Mouse (Mus musculus) midbrain, embryonic 15.5 days (tissue): Measurements from ENCODE around the gene Pced1b. TPM values are rescaled to one million over a fixed set of nuclear protein-coding genes. Genes with fewer than 3 reads are reported as not detected.

ENCODE experiments used
- ATAC-seq: fragments of 200-750 bp; cut with Nextera tagmentation; replicated peaks from 2 replicates; pipeline ENCODE4 v1.8.0; 2017; ENCODE audit warnings: moderate TSS enrichment
- H3K27ac ChIP-seq: fragments of 300-500 bp; sonication (generic); 2 replicates; pipeline ENCODE4 v1.5.1; 2015; ENCODE audit warnings: mild to moderate bottlenecking, inconsistent platforms
- H3K27me3 ChIP-seq: fragments of 300-500 bp; sonication (generic); replicated peaks from 2 replicates; pipeline ENCODE4 v1.6.1; 2015; ENCODE audit warnings: inconsistent platforms
- H3K36me3 ChIP-seq: fragments of 300-500 bp; sonication (generic); replicated peaks from 2 replicates; pipeline ENCODE4 v1.6.1; 2015; ENCODE audit warnings: inconsistent platforms
- H3K4me1 ChIP-seq: fragments of 300-500 bp; sonication (generic); 2 replicates; pipeline ENCODE4 v1.6.1; 2015; ENCODE audit warnings: inconsistent platforms
- H3K4me2 ChIP-seq: fragments of 300-500 bp; sonication (generic); 2 replicates; pipeline ENCODE4 v1.6.1; 2015; ENCODE audit warnings: inconsistent platforms, mild to moderate bottlenecking, moderate library complexity
- H3K4me3 ChIP-seq: fragments of 300-500 bp; sonication (generic); 2 replicates; pipeline ENCODE4 v1.5.1; 2015; ENCODE audit warnings: mild to moderate bottlenecking, inconsistent platforms
- H3K9ac ChIP-seq: fragments of 300-500 bp; sonication (generic); 2 replicates; pipeline ENCODE4 v1.6.1; 2015; ENCODE audit warnings: mild to moderate bottlenecking, inconsistent platforms
- H3K9me3 ChIP-seq: fragments of 300-500 bp; sonication (generic); 2 replicates; pipeline ENCODE4 v1.6.1; 2016; ENCODE audit warnings: inconsistent platforms
- WGBS: fragments of 180-500 bp; shearing (Covaris S2); methylation state at CpG from one replicate; pipeline ENCODE4 v1.1.7; 2015; ENCODE audit warnings: mixed read lengths; 5-methylcytosine and 5-hydroxymethylcytosine counted together
- polyA plus RNA-seq: library from polyadenylated mRNA; unstranded; fragments of >200 nt; fragmentation: Nextera tagmentation; extraction: Ambion mirVana; gene quantifications from 2 replicates; pipeline ENCODE4 v1.2.1, GENCODE M21; 2015

The Pced1b gene
- polyA plus RNA-seq, 1 experiment from 2014 or later: 6.2 TPM

- H3K4me3 ChIP-seq: no peak overlapping the region
- H3K4me1 ChIP-seq: no peaks in the 10 kb centered on the region
- no peak for ATAC-seq
- no peak overlapping the region for H3K27ac ChIP-seq
- H3K36me3 ChIP-seq: no peaks in the 10 kb centered on the region
- H3K9me3 ChIP-seq: no peaks in the 10 kb centered on the region
- 68% methylated on average over 7 of the region's 7 CpGs for WGBS
- no peak overlapping the region for H3K9ac ChIP-seq
- no peak overlapping the region for H3K4me2 ChIP-seq
- H3K27me3 ChIP-seq: no peaks in the 10 kb centered on the region
Observed at GRCm38 (mm10) chr15:97424375-97424774, 177.5 kb downstream of the Pced1b start.

GRCm38 (mm10) chr15:97424961-97425360 is 178.1 kb downstream of the Pced1b start:
- WGBS: 86% methylated on average over 3 of the region's 3 CpGs
- H3K9me3 ChIP-seq: no peaks in the 10 kb centered on the region
- H3K27ac ChIP-seq: no peak overlapping the region
- no peak overlapping the region for H3K4me3 ChIP-seq
- no peaks in the 10 kb centered on the region for H3K36me3 ChIP-seq
- H3K9ac ChIP-seq: no peak overlapping the region
- no peaks in the 10 kb centered on the region for H3K27me3 ChIP-seq
- H3K4me1 ChIP-seq: no peaks in the 10 kb centered on the region
- ATAC-seq: no peak
- no peak overlapping the region for H3K4me2 ChIP-seq

- H3K9ac ChIP-seq: no peak overlapping the region
- no peak overlapping the region for H3K4me2 ChIP-seq
- no peaks in the 10 kb centered on the region for H3K4me1 ChIP-seq
- WGBS: 87% methylated on average over 12 of the region's 12 CpGs
- no peak for ATAC-seq
- no peaks in the 10 kb centered on the region for H3K27me3 ChIP-seq
- no peaks in the 10 kb centered on the region for H3K36me3 ChIP-seq
- H3K27ac ChIP-seq: no peak overlapping the region
- H3K9me3 ChIP-seq: no peaks in the 10 kb centered on the region
- no peak overlapping the region for H3K4me3 ChIP-seq
Observed at GRCm38 (mm10) chr15:97429201-97429900, 182.4 kb downstream of the Pced1b start.

GRCm38 (mm10) chr15:97431533-97431932 is 184.6 kb downstream of the Pced1b start:
- Histone ChIP-seq H3K4me3 (no peak overlapping the region), H3K9me3 (no peaks in the 10 kb centered on the region), H3K27me3 (no peaks in the 10 kb centered on the region), H3K4me1 (no peaks in the 10 kb centered on the region), H3K36me3 (no peaks in the 10 kb centered on the region), H3K4me2 (no peak overlapping the region), H3K9ac (no peak overlapping the region), H3K27ac (no peak overlapping the region)
- no peak for ATAC-seq
- WGBS: 92% methylated on average over 6 of the region's 6 CpGs

GRCm38 (mm10) chr15:97432221-97432620 is 185.3 kb downstream of the Pced1b start:
- Histone ChIP-seq H3K4me2 (no peak overlapping the region), H3K27ac (no peak overlapping the region), H3K9me3 (no peaks in the 10 kb centered on the region), H3K4me3 (no peak overlapping the region), H3K36me3 (no peaks in the 10 kb centered on the region), H3K27me3 (no peaks in the 10 kb centered on the region), H3K9ac (no peak overlapping the region), H3K4me1 (no peaks in the 10 kb centered on the region)
- no peak for ATAC-seq
- 79% methylated on average over 4 of the region's 4 CpGs for WGBS

Other genes with a start within 250 kb of the Pced1b start
- gene Slc38a4, start 191.2 kb upstream of the Pced1b start, polyA plus RNA-seq: 4.1 TPM in 2 replicates
- 17.2 and 18.3 TPM in 2 replicates for gene Amigo2, start 180 bp downstream of the Pced1b start, polyA plus RNA-seq